Mouse (Mus musculus): ENCODE data around the gene Tmem185b. TPM values are rescaled to one million over a fixed set of nuclear protein-coding genes. Genes with fewer than 3 reads are reported as not detected.

Gene Tmem185b
- polyA plus RNA-seq, 1 experiment, result 76.7 TPM

GRCm38 (mm10) chr1:119521029-119521428, 4.9 kb upstream of the Tmem185b start:
- TF ChIP-seq GATA1 (IDR thresholded peaks at IDR 0.05; ENCODE audit: low read length), result no peak

GRCm38 (mm10) chr1:119521681-119522080, 4.3 kb upstream of the Tmem185b start:
- no peak for TF ChIP-seq GATA1 (IDR thresholded peaks at IDR 0.05; ENCODE audit: low read length)

- TF ChIP-seq GATA1 (IDR thresholded peaks at IDR 0.05; ENCODE audit: low read length), result no peak
Observed at GRCm38 (mm10) chr1:119522726-119523125, 3.2 kb upstream of the Tmem185b start.

- TF ChIP-seq GATA1 (IDR thresholded peaks at IDR 0.05; ENCODE audit: low read length), result no peak
Observed at GRCm38 (mm10) chr1:119523369-119523768, 2.6 kb upstream of the Tmem185b start.

GRCm38 (mm10) chr1:119523826-119524225, 2.1 kb upstream of the Tmem185b start:
- TF ChIP-seq GATA1 (IDR thresholded peaks at IDR 0.05; ENCODE audit: low read length), result no peak

- TF ChIP-seq GATA1 (IDR thresholded peaks at IDR 0.05; ENCODE audit: low read length), result no peak
Observed at GRCm38 (mm10) chr1:119525004-119525444, 936 bp upstream of the Tmem185b start.

GRCm38 (mm10) chr1:119530941-119531340, 5.0 kb downstream of the Tmem185b start:
- TF ChIP-seq GATA1 (IDR thresholded peaks at IDR 0.05; ENCODE audit: low read length), result no peak

- no peak for TF ChIP-seq GATA1 (IDR thresholded peaks at IDR 0.05; ENCODE audit: low read length)
Observed at GRCm38 (mm10) chr1:119532165-119532564, 6.2 kb downstream of the Tmem185b start.

- TF ChIP-seq GATA1 (IDR thresholded peaks at IDR 0.05; ENCODE audit: low read length), result no peak
Observed at GRCm38 (mm10) chr1:119533093-119533805, 7.3 kb downstream of the Tmem185b start.

GRCm38 (mm10) chr1:119534341-119534740, 8.4 kb downstream of the Tmem185b start:
- TF ChIP-seq GATA1 (IDR thresholded peaks at IDR 0.05; ENCODE audit: low read length), result no peak

- no peak for TF ChIP-seq GATA1 (IDR thresholded peaks at IDR 0.05; ENCODE audit: low read length)
Observed at GRCm38 (mm10) chr1:119536122-119536521, 10.2 kb downstream of the Tmem185b start.

GRCm38 (mm10) chr1:119537651-119538050, 11.7 kb downstream of the Tmem185b start:
- no peak for TF ChIP-seq GATA1 (IDR thresholded peaks at IDR 0.05; ENCODE audit: low read length)

GRCm38 (mm10) chr1:119539252-119539651, 13.3 kb downstream of the Tmem185b start:
- no peak for TF ChIP-seq GATA1 (IDR thresholded peaks at IDR 0.05; ENCODE audit: low read length)

GRCm38 (mm10) chr1:119540836-119541557, 15.0 kb downstream of the Tmem185b start:
- no peak for TF ChIP-seq GATA1 (IDR thresholded peaks at IDR 0.05; ENCODE audit: low read length)

- no peak for TF ChIP-seq GATA1 (IDR thresholded peaks at IDR 0.05; ENCODE audit: low read length)
Observed at GRCm38 (mm10) chr1:119541570-119541969, 15.6 kb downstream of the Tmem185b start.

- TF ChIP-seq GATA1 (IDR thresholded peaks at IDR 0.05; ENCODE audit: low read length), result no peak
Observed at GRCm38 (mm10) chr1:119543316-119543715, 17.4 kb downstream of the Tmem185b start.

All from G1E-ER4 (cell line).